Mouse (Mus musculus) spleen, adult 2 months (tissue): Measurements from ENCODE around the gene Zc3h15.

Source experiments
- CTCF ChIP-seq: fragments of 200-500 bp; IDR thresholded peaks from 2 replicates; pipeline ENCODE4 v1.5.1; 2011; ENCODE audit warnings: mild to moderate bottlenecking, inconsistent platforms; ENCODE audit not compliant: insufficient read depth, insufficient read length, insufficient replicate concordance; ENCODE audit errors: extremely low read depth
- POLR2A ChIP-seq: fragments of 200-500 bp; IDR thresholded peaks from 2 replicates; pipeline ENCODE4 v1.6.1; 2011; ENCODE audit warnings: low read depth, low read length, inconsistent platforms

GRCm38 (mm10) chr2:83699324-83699723 is 55.1 kb downstream of the Zc3h15 start:
- no peak for TF ChIP-seq POLR2A
- TF ChIP-seq CTCF, result no peak
